Mouse (Mus musculus): ENCODE results near the gene Polr1c. TPM values are rescaled to one million over a fixed set of nuclear protein-coding genes. Genes with fewer than 3 reads are reported as not detected.
A peak's percentile ranks its signal among the peaks of the same experiment; 100 is the strongest.

Gene Polr1c
- polyA plus RNA-seq, 1 experiment from 2014 or later = 100 TPM

- Histone ChIP-seq H3K4me3 (ENCODE audit: low read depth, low read length) (peak within 1 kb of the TSS; percentile 79), H3K27ac (ENCODE audit: low read depth, low read length) (peak within 1 kb of the TSS; percentile 59), H3K27me3 (ENCODE audit: control insufficient read depth, insufficient read depth, low read length) (no peaks in the 10 kb centered on the region), H3K4me2 (replicated peaks; ENCODE audit: low read depth, low read length) (peak within 1 kb of the TSS; percentile 93), H3K9ac (ENCODE audit: low read depth, low read length) (peak within 1 kb of the TSS; percentile 79), H3K9me3 (ENCODE audit: control insufficient read depth, low read length) (no peaks in the 10 kb centered on the region), H3K36me3 (ENCODE audit: control insufficient read depth, insufficient read depth, low read length) (no peaks in the 10 kb centered on the region), H3K4me1 (replicated peaks; ENCODE audit: control insufficient read depth, insufficient read depth, low read length) (0 out of 2 replicates have a peak, but pooled peaks cover 2% of the 10 kb centered on the region)
- ATAC-seq (ENCODE audit: low FRiP score) = peak; percentile 97
- WGBS = under 1% methylated on average over 36 of the region's 37 CpGs
- peak; percentile 93 for DNase-seq (ENCODE audit: low spot score)
Measured at GRCm38 (mm10) chr17:46282483-46283123, 34.7 kb upstream of the Polr1c start, which contains the start of gene Tjap1. TSS of gene Tjap1 (minus strand) at chr17:46283026.

- Histone ChIP-seq H3K4me1 (replicated peaks; ENCODE audit: control insufficient read depth, insufficient read depth, low read length) (0 out of 2 replicates have a peak, but pooled peaks cover 2% of the 10 kb centered on the region), H3K36me3 (ENCODE audit: control insufficient read depth, insufficient read depth, low read length) (no peaks in the 10 kb centered on the region), H3K9ac (ENCODE audit: low read depth, low read length) (no peak overlapping the region), H3K4me3 (ENCODE audit: low read depth, low read length) (no peak overlapping the region), H3K9me3 (ENCODE audit: control insufficient read depth, low read length) (no peaks in the 10 kb centered on the region), H3K27ac (ENCODE audit: low read depth, low read length) (no peak overlapping the region), H3K4me2 (replicated peaks; ENCODE audit: low read depth, low read length) (no peak overlapping the region), H3K27me3 (ENCODE audit: control insufficient read depth, insufficient read depth, low read length) (no peaks in the 10 kb centered on the region)
- no peak for ATAC-seq (ENCODE audit: low FRiP score)
- no peak for DNase-seq (ENCODE audit: low spot score)
- WGBS = 90% methylated on average over 12 of the region's 12 CpGs
Measured at GRCm38 (mm10) chr17:46278011-46278765, 30.3 kb upstream of the Polr1c start.

GRCm38 (mm10) chr17:46277586-46277985, 29.7 kb upstream of the Polr1c start:
- no peaks in the 10 kb centered on the region for H3K27me3 ChIP-seq (ENCODE audit: control insufficient read depth, insufficient read depth, low read length)
- no peak overlapping the region for H3K4me3 ChIP-seq (ENCODE audit: low read depth, low read length)
- H3K36me3 ChIP-seq (ENCODE audit: control insufficient read depth, insufficient read depth, low read length) = no peaks in the 10 kb centered on the region
- no peak overlapping the region for H3K9ac ChIP-seq (ENCODE audit: low read depth, low read length)
- no peak overlapping the region for H3K27ac ChIP-seq (ENCODE audit: low read depth, low read length)
- 72% methylated on average over 4 of the region's 4 CpGs for WGBS
- ATAC-seq (ENCODE audit: low FRiP score) (no peak), DNase-seq (ENCODE audit: low spot score) (no peak)
- H3K4me1 ChIP-seq (replicated peaks; ENCODE audit: control insufficient read depth, insufficient read depth, low read length) = 0 out of 2 replicates have a peak, but pooled peaks cover 2% of the 10 kb centered on the region
- H3K4me2 ChIP-seq (replicated peaks; ENCODE audit: low read depth, low read length) = no peak overlapping the region
- no peaks in the 10 kb centered on the region for H3K9me3 ChIP-seq (ENCODE audit: control insufficient read depth, low read length)

GRCm38 (mm10) chr17:46275506-46275905, 27.7 kb upstream of the Polr1c start:
- WGBS = 90% methylated on average over 10 of the region's 10 CpGs
- DNase-seq (ENCODE audit: low spot score) (no peak), ATAC-seq (ENCODE audit: low FRiP score) (no peak)
- no peaks in the 10 kb centered on the region for H3K27me3 ChIP-seq (ENCODE audit: control insufficient read depth, insufficient read depth, low read length)
- H3K9me3 ChIP-seq (ENCODE audit: control insufficient read depth, low read length) = no peaks in the 10 kb centered on the region
- H3K9ac ChIP-seq (ENCODE audit: low read depth, low read length) = no peak overlapping the region
- H3K36me3 ChIP-seq (ENCODE audit: control insufficient read depth, insufficient read depth, low read length) = 0 out of 2 replicates have a peak, but pooled peaks cover 3% of the 10 kb centered on the region
- H3K4me2 ChIP-seq (replicated peaks; ENCODE audit: low read depth, low read length) = no peak overlapping the region
- no peak overlapping the region for H3K4me3 ChIP-seq (ENCODE audit: low read depth, low read length)
- no peaks in the 10 kb centered on the region for H3K4me1 ChIP-seq (replicated peaks; ENCODE audit: control insufficient read depth, insufficient read depth, low read length)
- no peak overlapping the region for H3K27ac ChIP-seq (ENCODE audit: low read depth, low read length)

- H3K4me3 ChIP-seq (ENCODE audit: low read depth, low read length) = no peak overlapping the region
- DNase-seq (ENCODE audit: low spot score) = no peak
- H3K4me2 ChIP-seq (replicated peaks; ENCODE audit: low read depth, low read length) = no peak overlapping the region
- H3K9ac ChIP-seq (ENCODE audit: low read depth, low read length) = no peak overlapping the region
- H3K27me3 ChIP-seq (ENCODE audit: control insufficient read depth, insufficient read depth, low read length) = no peaks in the 10 kb centered on the region
- H3K27ac ChIP-seq (ENCODE audit: low read depth, low read length) = no peak overlapping the region
- H3K9me3 ChIP-seq (ENCODE audit: control insufficient read depth, low read length) = no peaks in the 10 kb centered on the region
- 0 out of 2 replicates have a peak, but pooled peaks cover 3% of the 10 kb centered on the region for H3K36me3 ChIP-seq (ENCODE audit: control insufficient read depth, insufficient read depth, low read length)
- 82% methylated on average over 6 of the region's 6 CpGs for WGBS
- no peaks in the 10 kb centered on the region for H3K4me1 ChIP-seq (replicated peaks; ENCODE audit: control insufficient read depth, insufficient read depth, low read length)
- no peak for ATAC-seq (ENCODE audit: low FRiP score)
Measured at GRCm38 (mm10) chr17:46275034-46275433, 27.2 kb upstream of the Polr1c start.

GRCm38 (mm10) chr17:46274465-46274864, 26.6 kb upstream of the Polr1c start:
- Histone ChIP-seq H3K4me2 (replicated peaks; ENCODE audit: low read depth, low read length) (no peak overlapping the region), H3K36me3 (ENCODE audit: control insufficient read depth, insufficient read depth, low read length) (0 out of 2 replicates have a peak, but pooled peaks cover 3% of the 10 kb centered on the region), H3K4me1 (replicated peaks; ENCODE audit: control insufficient read depth, insufficient read depth, low read length) (no peaks in the 10 kb centered on the region), H3K4me3 (ENCODE audit: low read depth, low read length) (no peak overlapping the region), H3K9ac (ENCODE audit: low read depth, low read length) (no peak overlapping the region), H3K9me3 (ENCODE audit: control insufficient read depth, low read length) (no peaks in the 10 kb centered on the region), H3K27me3 (ENCODE audit: control insufficient read depth, insufficient read depth, low read length) (no peaks in the 10 kb centered on the region), H3K27ac (ENCODE audit: low read depth, low read length) (no peak overlapping the region)
- ATAC-seq (ENCODE audit: low FRiP score) (no peak), DNase-seq (ENCODE audit: low spot score) (no peak)
- 68% methylated on average over 6 of the region's 6 CpGs for WGBS

- Histone ChIP-seq H3K27ac (ENCODE audit: low read depth, low read length) (no peak overlapping the region), H3K9me3 (ENCODE audit: control insufficient read depth, low read length) (no peaks in the 10 kb centered on the region), H3K9ac (ENCODE audit: low read depth, low read length) (no peak overlapping the region), H3K4me1 (replicated peaks; ENCODE audit: control insufficient read depth, insufficient read depth, low read length) (no peaks in the 10 kb centered on the region), H3K4me3 (ENCODE audit: low read depth, low read length) (no peak overlapping the region), H3K4me2 (replicated peaks; ENCODE audit: low read depth, low read length) (no peak overlapping the region), H3K27me3 (ENCODE audit: control insufficient read depth, insufficient read depth, low read length) (no peaks in the 10 kb centered on the region), H3K36me3 (ENCODE audit: control insufficient read depth, insufficient read depth, low read length) (0 out of 2 replicates have a peak, but pooled peaks cover 3% of the 10 kb centered on the region)
- DNase-seq (ENCODE audit: low spot score) (no peak), ATAC-seq (ENCODE audit: low FRiP score) (no peak)
- 50% methylated on average over 1 of the region's 1 CpGs for WGBS
Measured at GRCm38 (mm10) chr17:46273803-46274236, 26.0 kb upstream of the Polr1c start.

GRCm38 (mm10) chr17:46272675-46273074, 24.8 kb upstream of the Polr1c start:
- Histone ChIP-seq H3K4me1 (replicated peaks; ENCODE audit: control insufficient read depth, insufficient read depth, low read length) (no peaks in the 10 kb centered on the region), H3K27me3 (ENCODE audit: control insufficient read depth, insufficient read depth, low read length) (no peaks in the 10 kb centered on the region)
- no peak for ATAC-seq (ENCODE audit: low FRiP score)

More at GRCm38 (mm10) chr17:46272675-46273074, 24.8 kb upstream of the Polr1c start:
- no peak for DNase-seq (ENCODE audit: low spot score)
- 86% methylated on average over 5 of the region's 5 CpGs for WGBS
- H3K9ac ChIP-seq (ENCODE audit: low read depth, low read length) = no peak overlapping the region
- H3K9me3 ChIP-seq (ENCODE audit: control insufficient read depth, low read length) = no peaks in the 10 kb centered on the region
- no peak overlapping the region for H3K4me2 ChIP-seq (replicated peaks; ENCODE audit: low read depth, low read length)
- H3K36me3 ChIP-seq (ENCODE audit: control insufficient read depth, insufficient read depth, low read length) = 0 out of 2 replicates have a peak, but pooled peaks cover 3% of the 10 kb centered on the region
- no peak overlapping the region for H3K4me3 ChIP-seq (ENCODE audit: low read depth, low read length)
- no peak overlapping the region for H3K27ac ChIP-seq (ENCODE audit: low read depth, low read length)

Data from hindbrain, embryonic 11.5 days (tissue).